Mouse (Mus musculus) ES-E14 (cell line): ENCODE data around the gene Pkn2. TPM values are rescaled to one million over a fixed set of nuclear protein-coding genes. Genes with fewer than 3 reads are reported as not detected.

ENCODE experiments used
- DNase-seq: peaks from one replicate; pipeline ENCODE4 v3.0.0-alpha.2; 2013; ENCODE audit warnings: low read depth, low spot score
- H3K27ac ChIP-seq: 2 replicates; pipeline ENCODE4 v1.5.1; 2012; ENCODE audit warnings: low read depth, mild to moderate bottlenecking, low read length, moderate library complexity, mixed read lengths; ENCODE audit not compliant: poor library complexity, insufficient read depth, severe bottlenecking
- H3K36me3 ChIP-seq: 2 replicates; pipeline ENCODE4 v1.6.1; 2012; ENCODE audit warnings: mild to moderate bottlenecking, low read length, moderate library complexity, mixed read lengths; ENCODE audit not compliant: control insufficient read depth, poor library complexity, insufficient read depth, severe bottlenecking
- H3K4me1 ChIP-seq, 2 experiments: fragments of 150-350 bp in 1 of 2; sonication (generic) in 1 of 2; 2 replicates each; pipeline ENCODE4 v1.6.1; 2012; ENCODE audit warnings: low read length in 2 of 2, mild to moderate bottlenecking in 1 of 2, mixed read lengths in 1 of 2; ENCODE audit not compliant: control insufficient read depth in 2 of 2, insufficient read depth in 2 of 2, poor library complexity in 1 of 2
- H3K4me3 ChIP-seq, 2 experiments: fragments of 150-350 bp in 1 of 2; sonication (generic) in 1 of 2; 2 replicates each; pipeline ENCODE4 v1.5.1; 2012; ENCODE audit warnings: low read length in 2 of 2, low read depth in 1 of 2, mild to moderate bottlenecking in 1 of 2, mixed read lengths in 1 of 2; ENCODE audit not compliant: insufficient read depth in 1 of 2, poor library complexity in 1 of 2, severe bottlenecking in 1 of 2
- H3K9ac ChIP-seq: 2 replicates; pipeline ENCODE4 v1.6.1; 2012; ENCODE audit warnings: low read depth, mild to moderate bottlenecking, low read length, mixed read lengths; ENCODE audit not compliant: poor library complexity, insufficient read depth, severe bottlenecking
- H3K9me3 ChIP-seq: fragments of 150-350 bp; sonication (generic); 2 replicates; pipeline ENCODE4 v1.6.1; 2012; ENCODE audit warnings: low read depth, mild to moderate bottlenecking, low read length; ENCODE audit not compliant: control insufficient read depth, insufficient read depth
- CHD2 ChIP-seq: IDR thresholded peaks from 2 replicates; pipeline ENCODE4 v1.6.1; 2014; ENCODE audit warnings: mild to moderate bottlenecking, low read depth, low read length, inconsistent platforms
- HCFC1 ChIP-seq: IDR thresholded peaks from 2 replicates; pipeline ENCODE4 v1.6.1; 2012; ENCODE audit warnings: low read length, inconsistent platforms, borderline replicate concordance; ENCODE audit not compliant: insufficient read depth
- MAFK ChIP-seq: IDR thresholded peaks from 2 replicates; pipeline ENCODE4 v1.6.1; 2014; ENCODE audit warnings: mild to moderate bottlenecking, low read depth, low read length, inconsistent platforms; ENCODE audit not compliant: insufficient read depth
- ZC3H11A ChIP-seq: IDR thresholded peaks from 2 replicates; pipeline ENCODE4 v1.6.1; 2012; ENCODE audit warnings: low read depth, mild to moderate bottlenecking, inconsistent platforms, low read length, borderline replicate concordance
- ZNF384 ChIP-seq: IDR thresholded peaks from 2 replicates; pipeline ENCODE4 v1.6.1; 2012; ENCODE audit warnings: low read depth, low read length, inconsistent platforms
- in situ Hi-C, 2 experiments: fragments of 600-800 bp; cut with MboI; formaldehyde crosslinking; loops; one replicate each; pipeline ENCODE4 v1.15.1; 2025; ENCODE audit warnings: low sequenced_read_pairs in 2 of 2, inconsistent platforms in 1 of 2; ENCODE audit not compliant: unreplicated experiment in 2 of 2
- total RNA-seq: library from RNA; depleted of rRNA; stranded (reverse); fragments of 300-350 nt; gene quantifications from 2 replicates; pipeline ENCODE4 v1.2.3, GENCODE M21; 2012; rRNA removed

Gene Pkn2
- 119 and 152 TPM in 2 replicates for total RNA-seq

DNA sequence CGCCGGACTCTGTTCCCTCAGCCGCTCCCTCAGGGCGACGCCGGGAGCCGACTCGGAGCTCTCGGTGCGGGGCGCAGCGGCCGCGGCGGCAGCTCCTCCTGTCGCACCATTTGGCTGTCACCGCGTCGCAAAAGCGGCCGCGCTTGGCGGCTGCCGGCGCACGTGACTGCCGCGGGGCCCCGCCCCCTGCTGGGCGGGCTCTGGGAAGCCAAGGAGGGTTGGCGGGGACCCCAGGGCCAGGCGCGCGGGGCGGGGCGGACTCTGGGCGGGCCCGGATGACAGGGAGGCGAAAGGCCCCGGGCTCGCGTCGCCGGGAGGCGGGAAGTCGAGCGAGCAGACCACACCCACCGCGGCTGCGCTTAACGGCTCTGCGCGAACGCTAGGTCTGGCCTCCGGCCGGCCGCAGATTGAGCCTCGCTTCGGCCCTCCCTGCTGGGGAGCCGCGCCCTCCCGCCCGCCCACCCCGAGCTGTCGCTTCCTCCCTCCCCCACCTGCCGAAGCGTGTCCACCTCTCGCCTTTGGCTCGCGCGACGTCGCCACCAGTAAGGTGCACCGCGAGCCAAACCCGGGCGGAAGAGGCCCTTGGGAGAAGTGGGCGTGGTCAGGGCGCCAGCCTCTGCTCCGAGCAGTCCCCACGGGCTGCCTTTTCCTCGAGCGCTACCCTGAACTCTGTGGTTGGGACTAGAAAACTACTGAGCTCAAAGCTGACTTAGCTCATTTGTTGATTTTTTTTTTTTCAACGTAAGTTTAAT lies at the start of gene Pkn2:
Pkn2 (minus strand) TSS at position 133 of the 752 bp plus-strand sequence.
- Histone ChIP-seq H3K4me1 (peaks cover 1 to 7% of the 10 kb centered on the region in 2 experiments; a peak in 1 of 4 replicates), H3K36me3 (no peaks in the 10 kb centered on the region), H3K4me3 (peak within 1 kb of the TSS; percentile 97 to 99), H3K27ac (peak within 1 kb of the TSS; percentile 92), H3K9me3 (no peaks in the 10 kb centered on the region), H3K9ac (peak within 1 kb of the TSS; percentile 98)
- peak; percentile 94 for DNase-seq
- in situ Hi-C loops: no loop called here
- peak; percentile 77; the same call in 1 of the 2 replicates for TF ChIP-seq HCFC1
- no peak for TF ChIP-seq CHD2

- TF ChIP-seq HCFC1 (no peak), ZC3H11A (no peak), MAFK (no peak), ZNF384 (no peak), CHD2 (no peak)
- Histone ChIP-seq H3K36me3 (no peaks in the 10 kb centered on the region), H3K4me3 (no peak overlapping the region), H3K4me1 (no peaks in the 10 kb centered on the region; a peak in 1 of 4 replicates), H3K9ac (no peak overlapping the region), H3K27ac (no peak overlapping the region), H3K9me3 (no peaks in the 10 kb centered on the region)
- DNase-seq: peak; percentile 60
- in situ Hi-C loops: no loop called here
These were observed 48.1 kb upstream of the Pkn2 start for GRCm38 (mm10) chr3:142929906-142930305.

GRCm38 (mm10) chr3:142927311-142927710 lies 45.5 kb upstream of the Pkn2 start:
- Histone ChIP-seq H3K9me3 (no peaks in the 10 kb centered on the region), H3K4me1 (no peaks in the 10 kb centered on the region; a peak in 1 of 4 replicates), H3K27ac (no peak overlapping the region), H3K9ac (no peak overlapping the region), H3K36me3 (no peaks in the 10 kb centered on the region), H3K4me3 (no peak overlapping the region)
- no peak for DNase-seq
- in situ Hi-C loops: no loop called here
- TF ChIP-seq ZNF384: no peak
- no peak for TF ChIP-seq MAFK
- TF ChIP-seq ZC3H11A: no peak
- TF ChIP-seq CHD2: no peak
- no peak for TF ChIP-seq HCFC1

GRCm38 (mm10) chr3:142924831-142925348 lies 43.1 kb upstream of the Pkn2 start:
- in situ Hi-C loops: no loop called here
- no peak overlapping the region for H3K27ac ChIP-seq
- TF ChIP-seq HCFC1: no peak
- TF ChIP-seq ZNF384: no peak
- no peaks in the 10 kb centered on the region for H3K4me1 ChIP-seq
- DNase-seq: no peak
- H3K9ac ChIP-seq: no peak overlapping the region
- H3K9me3 ChIP-seq: no peaks in the 10 kb centered on the region
- no peak overlapping the region for H3K4me3 ChIP-seq
- no peaks in the 10 kb centered on the region for H3K36me3 ChIP-seq

GRCm38 (mm10) chr3:142919070-142919469 lies 37.3 kb upstream of the Pkn2 start:
- H3K9me3 ChIP-seq: no peaks in the 10 kb centered on the region
- no peak overlapping the region for H3K27ac ChIP-seq
- TF ChIP-seq HCFC1 (no peak), MAFK (no peak), ZNF384 (no peak), ZC3H11A (no peak), CHD2 (no peak)
- in situ Hi-C loops: no loop called here
- no peak overlapping the region for H3K4me3 ChIP-seq
- H3K9ac ChIP-seq: no peak overlapping the region
- no peaks in the 10 kb centered on the region for H3K4me1 ChIP-seq
- H3K36me3 ChIP-seq: no peaks in the 10 kb centered on the region
- DNase-seq: no peak
